Mouse (Mus musculus): Measurements from ENCODE around the gene Gse1. TPM values are rescaled to one million over a fixed set of nuclear protein-coding genes. Genes with fewer than 3 reads are reported as not detected.

The Gse1 gene
- polyA plus RNA-seq, 1 experiment from 2014 or later, result 6.8 TPM

DNA sequence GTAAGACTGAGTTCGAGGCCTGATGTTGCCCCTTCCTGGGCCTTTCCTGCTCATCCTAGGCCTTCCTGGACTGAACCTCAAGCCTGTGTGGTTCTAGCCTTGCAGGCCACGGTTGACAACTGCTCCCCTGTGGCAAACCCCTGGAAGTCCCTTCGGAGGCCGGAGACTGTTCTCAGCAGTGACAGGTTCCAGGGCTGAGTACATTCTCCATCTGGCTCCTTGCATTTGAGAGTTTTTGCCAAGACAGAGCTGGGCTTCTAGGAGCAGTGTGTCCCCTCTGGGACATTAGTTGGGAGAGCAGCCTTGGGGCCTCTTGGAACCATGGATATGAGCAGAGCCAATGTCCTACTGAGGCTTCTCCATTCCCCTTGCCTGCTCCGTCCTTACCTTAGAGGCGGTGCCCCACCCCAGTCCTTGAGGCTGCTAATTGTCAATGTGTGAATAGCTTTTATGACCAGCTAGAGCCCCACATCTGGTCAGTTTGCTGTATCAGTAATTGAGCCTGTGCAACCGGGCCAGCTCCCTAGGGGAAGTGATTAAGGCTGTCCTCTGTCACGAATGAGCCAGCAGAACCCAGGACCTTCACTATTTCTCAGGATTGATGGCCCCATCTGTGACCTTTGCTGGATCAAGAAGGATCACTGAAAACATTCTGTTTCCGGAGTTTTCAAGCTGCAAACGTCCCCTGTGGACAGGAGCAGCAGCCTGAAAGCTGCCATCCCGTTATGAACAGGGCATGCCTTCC is 289.6 kb downstream of the Gse1 start:
- WGBS, result 42% methylated on average over 11 of the region's 11 CpGs

DNA sequence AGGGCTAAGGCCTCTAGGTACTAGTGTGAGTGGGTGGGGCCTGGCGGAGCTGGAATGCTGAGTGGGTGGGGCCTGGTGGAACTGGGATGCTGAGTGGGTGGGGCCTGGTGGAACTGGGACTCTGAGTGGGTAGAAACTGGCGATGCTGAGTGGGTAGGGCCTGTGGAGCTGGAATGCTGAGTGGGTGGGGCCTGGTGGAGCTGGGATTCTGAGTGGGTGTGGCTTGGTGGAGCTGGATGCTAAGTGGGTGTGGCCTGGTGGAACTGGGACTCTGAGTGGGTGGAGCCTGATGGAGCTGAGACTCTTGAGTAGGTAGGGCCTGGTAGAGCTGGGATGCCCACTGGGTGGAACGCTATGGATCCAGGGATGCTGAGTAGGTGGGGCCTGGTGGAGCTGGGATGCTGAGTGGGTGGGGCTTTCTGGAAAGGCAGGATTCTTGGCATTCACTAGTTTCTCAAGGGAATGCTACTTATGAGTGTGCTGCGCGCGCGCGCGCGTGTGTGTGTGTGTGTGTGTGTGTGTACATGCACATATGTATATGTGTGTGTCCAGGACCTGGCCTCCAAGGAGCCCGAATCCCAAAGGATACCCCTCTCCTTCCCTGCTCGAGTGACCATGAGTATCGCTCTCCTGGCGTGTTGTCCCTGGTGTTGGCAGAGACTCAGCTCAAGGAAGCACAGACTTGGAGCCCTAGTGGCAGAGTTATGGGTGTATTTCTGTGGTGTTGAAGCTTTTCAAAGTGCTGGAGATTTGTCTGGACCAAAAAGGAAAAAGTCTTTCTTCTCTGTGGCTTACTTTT is 290.7 kb downstream of the Gse1 start:
- ATAC-seq (ENCODE audit: insufficient number of reproducible peaks, low FRiP score, low TSS enrichment, low read depth), result peak; percentile 13; the same call in 1 of the 2 replicates
- H3K9me3 ChIP-seq, result no peaks in the 10 kb centered on the region
- WGBS, result 62% methylated on average over 14 of the region's 14 CpGs
- no peak overlapping the region for H3K4me2 ChIP-seq
- no peak overlapping the region for H3K4me3 ChIP-seq
- peak overlapping the region; percentile 22; the same call in 1 of the 2 replicates for H3K27ac ChIP-seq
- H3K4me1 ChIP-seq, result peaks cover 80% of the 10 kb centered on the region
- H3K27me3 ChIP-seq, result no peaks in the 10 kb centered on the region
- H3K9ac ChIP-seq, result no peak overlapping the region
- H3K36me3 ChIP-seq, result no peaks in the 10 kb centered on the region

More for the DNA sequence above, 289.6 kb downstream of the Gse1 start:
- Histone ChIP-seq H3K4me3 (no peak overlapping the region), H3K4me1 (peaks cover 85% of the 10 kb centered on the region), H3K27ac (no peak overlapping the region), H3K27me3 (no peaks in the 10 kb centered on the region), H3K4me2 (no peak overlapping the region), H3K36me3 (no peaks in the 10 kb centered on the region), H3K9ac (no peak overlapping the region), H3K9me3 (no peaks in the 10 kb centered on the region)
- ATAC-seq (ENCODE audit: insufficient number of reproducible peaks, low FRiP score, low TSS enrichment, low read depth), result no peak

DNA sequence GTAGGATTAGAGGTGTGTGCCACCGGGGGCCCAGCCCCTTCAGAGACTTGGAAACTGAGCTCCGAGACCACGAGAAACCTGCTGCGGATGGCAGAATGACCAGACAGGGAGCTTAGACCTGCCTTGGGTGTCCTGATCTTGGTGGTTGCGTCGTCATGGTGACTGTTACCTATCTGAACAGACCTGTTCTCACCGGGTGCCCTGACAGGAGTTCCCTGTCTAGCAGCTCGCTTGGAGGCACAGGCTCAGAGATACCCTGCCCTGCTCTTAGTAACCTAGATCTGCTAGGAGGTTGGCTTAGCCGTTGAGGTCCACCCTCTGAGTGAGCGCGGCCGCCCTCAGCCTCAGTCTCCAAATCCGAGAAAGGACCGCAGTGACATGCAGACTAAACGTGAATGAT is 292.0 kb downstream of the Gse1 start:
- no peaks in the 10 kb centered on the region for H3K36me3 ChIP-seq
- H3K4me3 ChIP-seq, result no peak overlapping the region
- no peak overlapping the region for H3K27ac ChIP-seq
- no peaks in the 10 kb centered on the region for H3K27me3 ChIP-seq
- no peaks in the 10 kb centered on the region for H3K9me3 ChIP-seq
- H3K4me1 ChIP-seq, result peaks cover 74% of the 10 kb centered on the region
- H3K9ac ChIP-seq, result no peak overlapping the region
- H3K4me2 ChIP-seq, result no peak overlapping the region
- ATAC-seq (ENCODE audit: insufficient number of reproducible peaks, low FRiP score, low TSS enrichment, low read depth), result no peak
- WGBS, result 63% methylated on average over 15 of the region's 15 CpGs

DNA sequence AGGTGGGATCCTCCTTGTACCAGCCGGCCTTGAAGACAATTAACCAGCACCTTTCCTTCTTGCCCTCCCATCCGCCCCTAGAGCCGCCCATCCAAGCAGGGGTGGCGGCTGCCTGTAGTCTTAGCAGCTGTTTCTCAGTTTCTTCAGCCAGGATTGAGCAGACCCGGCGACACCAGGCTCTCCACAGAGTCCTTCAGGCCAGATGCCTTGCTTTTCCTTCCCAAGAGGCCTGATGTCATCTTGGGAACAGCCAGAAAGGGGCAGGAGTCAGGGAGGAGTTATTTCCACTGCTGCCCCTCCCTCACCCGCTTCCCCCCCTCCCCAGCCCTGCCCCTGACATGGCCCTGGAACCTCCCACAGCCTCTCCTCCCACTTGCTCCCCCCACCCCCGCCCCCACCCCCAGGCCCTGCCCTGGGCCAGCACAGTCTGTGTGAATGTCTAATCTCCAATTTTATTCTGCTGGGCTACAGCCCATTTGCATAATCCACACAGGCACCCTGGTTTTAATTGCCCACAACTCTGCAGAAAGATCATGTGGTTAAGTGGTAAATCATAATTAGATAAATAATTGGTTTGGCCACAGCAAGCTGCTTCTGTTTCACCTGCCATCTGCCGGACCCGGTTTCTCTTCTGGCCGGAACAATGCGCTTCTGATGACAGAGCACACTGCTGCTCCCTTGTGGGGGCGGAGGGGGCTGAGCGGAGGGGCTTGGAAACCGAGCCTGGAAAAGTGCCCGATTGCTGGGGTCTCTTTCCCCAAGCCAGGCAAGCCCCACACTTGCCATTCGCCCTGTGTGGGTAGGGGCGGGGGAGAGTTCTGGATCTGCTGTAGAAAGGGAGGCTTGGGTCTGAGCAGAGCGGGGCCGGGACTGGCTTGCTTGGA is 292.7 kb downstream of the Gse1 start:
- Histone ChIP-seq H3K4me2 (no peak overlapping the region), H3K4me1 (peaks cover 76% of the 10 kb centered on the region), H3K9ac (no peak overlapping the region), H3K27ac (no peak overlapping the region), H3K9me3 (no peaks in the 10 kb centered on the region), H3K4me3 (no peak overlapping the region), H3K36me3 (no peaks in the 10 kb centered on the region), H3K27me3 (no peaks in the 10 kb centered on the region)
- 0 out of 2 replicates have a peak, but pooled peaks have one; percentile 20 for ATAC-seq (ENCODE audit: insufficient number of reproducible peaks, low FRiP score, low TSS enrichment, low read depth)
- 30% methylated on average over 20 of the region's 20 CpGs for WGBS

GRCm38 (mm10) chr8:120521591-120521965 is 293.3 kb downstream of the Gse1 start:
- Histone ChIP-seq H3K9ac (no peak overlapping the region), H3K36me3 (no peaks in the 10 kb centered on the region), H3K27ac (no peak overlapping the region), H3K9me3 (no peaks in the 10 kb centered on the region), H3K4me2 (no peak overlapping the region), H3K4me1 (peaks cover 75% of the 10 kb centered on the region), H3K4me3 (no peak overlapping the region), H3K27me3 (no peaks in the 10 kb centered on the region)
- 72% methylated on average over 7 of the region's 7 CpGs for WGBS
- no peak for ATAC-seq (ENCODE audit: insufficient number of reproducible peaks, low FRiP score, low TSS enrichment, low read depth)

DNA sequence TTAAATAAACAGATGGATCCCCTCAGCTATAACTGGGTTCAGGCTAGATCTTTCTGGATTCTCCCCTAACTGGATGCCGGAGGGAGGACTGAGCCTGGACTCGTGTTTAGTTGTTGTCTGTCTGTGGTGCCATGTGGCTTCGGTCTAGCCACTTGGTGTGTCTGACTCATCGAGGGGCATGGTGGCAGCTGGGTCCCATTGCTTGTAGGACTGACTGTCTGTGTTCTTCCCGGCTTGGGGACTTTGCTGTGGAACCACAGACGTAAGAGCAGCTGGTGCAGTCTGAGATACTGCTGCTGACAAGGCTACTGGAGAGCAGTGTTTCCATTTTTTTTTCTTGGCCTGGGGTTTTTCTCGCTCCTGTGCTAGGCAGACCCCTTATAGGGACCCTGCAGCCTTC is 295.4 kb downstream of the Gse1 start:
- no peak overlapping the region for H3K27ac ChIP-seq
- no peaks in the 10 kb centered on the region for H3K27me3 ChIP-seq
- H3K4me3 ChIP-seq, result no peak overlapping the region
- ATAC-seq (ENCODE audit: insufficient number of reproducible peaks, low FRiP score, low TSS enrichment, low read depth), result no peak
- 72% methylated on average over 7 of the region's 7 CpGs for WGBS
- H3K4me2 ChIP-seq, result no peak overlapping the region
- H3K9me3 ChIP-seq, result no peaks in the 10 kb centered on the region
- peaks cover 74% of the 10 kb centered on the region for H3K4me1 ChIP-seq
- no peak overlapping the region for H3K9ac ChIP-seq
- H3K36me3 ChIP-seq, result no peaks in the 10 kb centered on the region

GRCm38 (mm10) chr8:120525135-120525534 is 296.9 kb downstream of the Gse1 start:
- no peak overlapping the region for H3K4me3 ChIP-seq
- no peaks in the 10 kb centered on the region for H3K36me3 ChIP-seq
- peaks cover 67% of the 10 kb centered on the region for H3K4me1 ChIP-seq
- no peak for ATAC-seq (ENCODE audit: insufficient number of reproducible peaks, low FRiP score, low TSS enrichment, low read depth)
- H3K27ac ChIP-seq, result no peak overlapping the region
- no peak overlapping the region for H3K9ac ChIP-seq
- H3K4me2 ChIP-seq, result no peak overlapping the region
- H3K27me3 ChIP-seq, result no peaks in the 10 kb centered on the region
- 86% methylated on average over 1 of the region's 1 CpGs for WGBS
- no peaks in the 10 kb centered on the region for H3K9me3 ChIP-seq

GRCm38 (mm10) chr8:120525832-120526231 is 297.6 kb downstream of the Gse1 start:
- 0 out of 2 replicates have a peak, but pooled peaks have one; percentile 21 for ATAC-seq (ENCODE audit: insufficient number of reproducible peaks, low FRiP score, low TSS enrichment, low read depth)
- H3K9ac ChIP-seq, result no peak overlapping the region
- H3K4me2 ChIP-seq, result no peak overlapping the region
- peaks cover 60% of the 10 kb centered on the region for H3K4me1 ChIP-seq
- H3K27me3 ChIP-seq, result no peaks in the 10 kb centered on the region
- no peak overlapping the region for H3K4me3 ChIP-seq
- no peaks in the 10 kb centered on the region for H3K36me3 ChIP-seq
- WGBS, result 52% methylated on average over 6 of the region's 6 CpGs
- H3K9me3 ChIP-seq, result no peaks in the 10 kb centered on the region
- H3K27ac ChIP-seq, result no peak overlapping the region

DNA sequence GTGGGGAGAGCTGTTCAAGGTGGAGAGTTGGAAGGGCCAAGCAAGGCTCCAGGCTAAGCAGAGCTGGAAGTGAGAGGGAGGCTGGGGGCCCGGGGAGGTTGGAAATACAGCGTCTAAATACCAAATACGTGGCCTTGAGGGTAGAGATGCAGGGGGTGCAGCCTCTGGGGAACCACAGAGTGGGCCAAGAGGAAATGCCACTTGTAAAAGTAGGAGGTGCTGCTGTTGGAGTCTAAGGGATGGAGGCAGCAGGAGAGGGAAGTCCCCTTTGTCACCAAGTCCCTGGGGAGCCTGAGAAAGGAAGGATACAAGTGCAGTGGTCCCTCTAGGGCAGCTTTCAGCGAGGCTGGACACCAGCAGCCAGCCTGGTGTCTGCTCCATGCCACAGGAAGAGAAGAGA is 298.3 kb downstream of the Gse1 start:
- no peak overlapping the region for H3K9ac ChIP-seq
- ATAC-seq (ENCODE audit: insufficient number of reproducible peaks, low FRiP score, low TSS enrichment, low read depth), result no peak
- no peaks in the 10 kb centered on the region for H3K36me3 ChIP-seq
- H3K27ac ChIP-seq, result no peak overlapping the region
- no peaks in the 10 kb centered on the region for H3K27me3 ChIP-seq
- 31% methylated on average over 4 of the region's 4 CpGs for WGBS
- peaks cover 56% of the 10 kb centered on the region for H3K4me1 ChIP-seq
- no peaks in the 10 kb centered on the region for H3K9me3 ChIP-seq
- no peak overlapping the region for H3K4me3 ChIP-seq
- no peak overlapping the region for H3K4me2 ChIP-seq

DNA sequence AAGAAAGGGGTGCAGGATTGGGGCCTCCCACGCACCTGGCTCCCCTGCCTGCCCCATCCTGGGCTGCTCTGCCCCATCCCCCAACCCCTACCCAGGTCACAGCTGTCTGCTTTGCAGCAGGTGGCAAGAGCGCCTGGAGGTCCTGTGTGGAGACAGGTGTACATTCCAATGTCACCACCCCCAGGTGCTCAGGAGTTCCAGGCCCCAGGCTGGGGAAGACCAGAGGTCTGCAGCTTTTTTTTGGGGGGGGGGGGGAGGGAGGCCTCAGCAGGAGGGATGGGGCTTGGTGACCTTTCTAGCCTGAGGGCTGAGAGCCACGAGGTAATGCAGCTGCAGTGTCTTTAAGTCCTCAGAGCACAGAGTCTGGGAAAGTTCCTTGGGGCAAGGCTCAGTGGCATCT is 300.1 kb downstream of the Gse1 start:
- no peak overlapping the region for H3K9ac ChIP-seq
- no peaks in the 10 kb centered on the region; the same call in 1 of the 2 replicates for H3K27me3 ChIP-seq
- H3K4me3 ChIP-seq, result no peak overlapping the region
- ATAC-seq (ENCODE audit: insufficient number of reproducible peaks, low FRiP score, low TSS enrichment, low read depth), result no peak
- H3K4me2 ChIP-seq, result no peak overlapping the region
- no peaks in the 10 kb centered on the region for H3K36me3 ChIP-seq
- H3K9me3 ChIP-seq, result no peaks in the 10 kb centered on the region
- H3K4me1 ChIP-seq, result peaks cover 69% of the 10 kb centered on the region
- H3K27ac ChIP-seq, result no peak overlapping the region
- WGBS, result 30% methylated on average over 3 of the region's 3 CpGs

GRCm38 (mm10) chr8:120529226-120529625 is 301.0 kb downstream of the Gse1 start:
- ATAC-seq (ENCODE audit: insufficient number of reproducible peaks, low FRiP score, low TSS enrichment, low read depth), result no peak
- no peak overlapping the region for H3K4me3 ChIP-seq
- 69% methylated on average over 7 of the region's 7 CpGs for WGBS
- H3K4me1 ChIP-seq, result peaks cover 70% of the 10 kb centered on the region
- H3K27me3 ChIP-seq, result peaks cover 4% of the 10 kb centered on the region; the same call in 1 of the 2 replicates
- no peak overlapping the region for H3K4me2 ChIP-seq
- no peak overlapping the region for H3K27ac ChIP-seq
- no peaks in the 10 kb centered on the region for H3K36me3 ChIP-seq
- no peaks in the 10 kb centered on the region for H3K9me3 ChIP-seq
- no peak overlapping the region for H3K9ac ChIP-seq

Measured in limb, embryonic 15.5 days (tissue).